Mouse (Mus musculus) CD8-positive naive resting alpha-beta T cell, adult 2 months (primary cell): Measurements from ENCODE around the gene Kcnmb1.

Experiments used
- DNase-seq, 2 experiments: peaks; one replicate each; pipeline ENCODE4 v3.0.0; 2022; ENCODE audit warnings: low read depth in 2 of 2, low spot score in 2 of 2

Gene Kcnmb1

DNA sequence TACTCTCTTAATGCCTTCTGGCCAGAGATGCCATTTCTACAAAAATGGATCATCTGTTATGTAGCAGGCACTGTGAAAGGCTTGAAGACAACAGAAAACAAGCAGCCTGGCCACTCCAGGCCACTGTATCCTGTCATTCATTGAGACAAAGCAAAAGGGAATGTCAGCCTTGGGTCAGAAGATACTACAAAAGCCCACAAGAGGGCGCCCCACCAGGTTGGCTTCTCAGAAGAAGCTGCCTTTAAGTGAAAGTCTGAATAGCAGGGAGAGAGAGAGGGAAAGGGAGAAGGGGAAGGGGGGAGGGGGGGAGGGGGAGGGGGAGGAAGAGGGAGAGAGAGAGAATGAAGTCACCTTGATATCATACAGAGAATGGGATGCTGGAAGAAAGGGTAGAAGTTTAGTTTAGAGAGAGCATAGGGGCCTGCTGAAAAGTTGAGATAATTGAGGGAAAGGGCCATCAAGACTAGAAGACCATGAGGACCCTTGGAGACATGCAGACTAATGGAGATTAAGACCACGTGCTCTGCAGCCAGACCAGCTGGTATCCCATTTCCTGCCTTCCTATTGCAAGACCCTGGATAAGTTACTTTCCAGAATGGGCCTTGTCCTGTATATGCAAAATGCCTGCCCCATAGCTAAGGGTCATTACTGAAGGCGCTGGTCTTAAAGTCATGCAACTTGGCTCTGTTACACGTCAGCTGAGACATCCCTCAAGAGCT lies 18.6 kb upstream of the Kcnmb1 start:
- peak; percentile 29 to 44 for DNase-seq

DNA sequence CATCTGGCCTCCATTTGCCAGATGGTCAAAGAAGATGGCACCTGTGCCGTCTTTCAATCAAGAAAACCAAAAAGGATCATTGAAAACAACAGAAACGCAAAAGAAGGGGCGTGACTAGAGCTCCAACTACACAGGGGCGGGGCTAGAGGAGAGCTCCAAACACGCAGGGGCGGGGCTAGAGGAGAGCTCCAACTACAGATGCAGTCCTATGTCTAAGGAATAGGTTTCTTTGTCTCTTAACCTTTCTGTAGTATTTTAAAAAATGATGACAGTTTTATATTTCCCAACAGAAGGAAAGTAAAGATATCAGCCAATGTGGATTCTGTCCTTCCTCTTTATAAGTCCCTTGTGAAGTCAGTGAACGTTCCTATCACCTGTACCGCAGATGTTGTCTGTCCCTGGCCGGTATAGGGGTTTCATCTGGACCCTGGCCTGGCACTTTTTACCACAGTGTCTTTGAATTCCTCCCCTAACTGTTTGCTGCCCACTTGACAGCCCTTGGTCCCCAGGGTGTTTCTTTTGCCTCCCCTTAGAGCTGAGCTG lies 18.0 kb upstream of the Kcnmb1 start:
- no peak for DNase-seq

DNA sequence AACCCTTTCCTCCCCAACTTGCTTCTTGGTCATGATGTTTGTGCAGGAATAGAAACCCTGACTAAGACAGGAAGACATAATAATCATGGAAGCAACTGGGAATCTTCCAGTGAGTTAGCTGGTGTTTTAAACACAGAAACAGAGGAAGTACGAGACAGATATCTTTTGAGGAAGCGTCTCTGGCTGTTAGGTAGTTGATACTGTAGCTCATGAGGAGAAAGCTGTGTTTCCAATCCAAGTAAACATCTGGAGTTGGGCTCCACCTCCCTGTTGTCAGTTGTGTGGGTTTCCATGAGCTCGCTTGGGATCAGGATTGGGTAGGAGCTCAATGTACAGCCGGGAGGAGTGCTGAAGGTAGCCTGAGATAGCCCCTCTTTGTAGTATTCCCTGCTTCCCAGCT lies 16.3 kb upstream of the Kcnmb1 start:
- DNase-seq: no peak

DNA sequence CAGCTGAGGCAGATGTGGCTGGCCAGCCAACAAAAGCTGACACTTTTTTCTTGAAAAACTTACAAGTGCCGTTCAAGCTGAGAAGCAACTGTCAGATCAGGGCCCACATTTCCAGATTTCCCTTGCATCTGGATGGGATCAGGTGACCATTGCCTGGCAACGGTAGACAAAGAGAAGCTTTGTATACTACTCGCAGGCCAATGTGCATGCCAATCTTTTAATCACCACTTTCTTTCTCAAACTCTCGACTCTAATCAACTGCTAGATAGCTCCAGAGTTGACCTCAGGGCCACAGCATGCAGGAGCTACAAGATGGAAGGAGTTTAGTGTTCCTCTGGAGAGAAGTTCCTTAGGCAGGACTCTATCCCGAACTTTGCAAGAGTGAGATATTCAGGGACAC lies 11.7 kb upstream of the Kcnmb1 start:
- DNase-seq: no peak

DNA sequence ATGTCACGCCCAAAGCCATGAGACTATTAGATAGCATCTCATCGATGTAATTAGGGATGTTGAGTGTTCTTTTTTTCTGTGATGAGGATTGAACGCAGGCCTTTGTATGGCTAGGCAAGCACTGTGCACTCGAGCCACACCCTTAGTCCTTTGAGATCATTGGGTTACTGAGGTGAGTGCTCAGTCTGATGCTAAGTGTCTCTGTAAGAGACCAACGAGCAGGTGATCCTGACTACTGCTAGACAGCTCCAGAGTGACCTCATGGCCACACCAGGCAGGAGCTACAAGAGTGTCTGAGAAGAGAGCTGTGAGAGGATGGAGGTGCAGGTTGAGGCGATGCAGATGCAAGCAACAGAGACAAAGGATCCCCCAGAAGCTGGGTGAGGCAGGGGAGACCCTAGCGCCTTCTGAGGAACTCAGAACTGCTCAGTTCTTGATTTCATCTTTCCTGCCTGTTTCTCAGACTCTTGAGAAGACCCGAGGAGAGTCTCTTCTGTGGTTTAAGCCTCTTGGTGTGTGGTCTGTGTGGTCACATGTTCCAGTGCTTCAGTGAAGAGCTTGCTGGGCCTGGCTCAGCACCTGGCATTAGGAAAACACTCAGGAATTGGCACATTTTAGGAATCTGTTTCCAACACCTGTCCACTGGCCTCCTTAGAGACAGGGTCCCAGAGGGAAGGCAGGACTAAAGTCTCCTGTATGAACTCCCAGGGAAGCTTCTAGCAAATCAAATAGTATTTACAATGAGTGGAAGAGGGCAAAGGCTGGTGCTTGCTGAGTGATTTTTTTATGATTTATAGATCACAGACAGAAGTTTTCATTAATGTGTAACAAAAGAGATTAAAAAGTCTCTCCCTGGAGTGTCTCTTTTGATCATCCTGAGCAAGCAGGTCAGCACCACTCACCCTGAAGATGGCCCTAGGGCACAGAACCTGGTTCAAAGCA lies 10.9 kb upstream of the Kcnmb1 start:
- DNase-seq: no peak

DNA sequence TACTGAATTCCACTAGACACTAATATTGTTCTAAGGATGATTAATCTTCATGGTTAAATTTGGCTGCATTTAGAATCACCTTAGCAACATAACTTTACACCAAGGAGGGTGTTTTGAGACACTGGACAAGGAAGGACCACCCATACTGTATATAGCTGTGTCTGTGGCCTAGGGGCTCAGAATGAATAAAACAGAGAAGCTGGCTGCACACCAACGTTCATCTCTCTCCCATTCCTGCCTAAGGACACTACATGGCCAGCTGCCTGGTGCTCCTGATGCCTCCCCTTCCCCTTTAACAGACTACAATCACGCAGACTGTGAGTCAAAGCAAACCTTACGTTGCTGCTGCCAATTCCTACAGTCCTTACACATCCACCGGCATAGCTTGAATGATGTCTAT lies 6.8 kb upstream of the Kcnmb1 start:
- no peak for DNase-seq

DNA sequence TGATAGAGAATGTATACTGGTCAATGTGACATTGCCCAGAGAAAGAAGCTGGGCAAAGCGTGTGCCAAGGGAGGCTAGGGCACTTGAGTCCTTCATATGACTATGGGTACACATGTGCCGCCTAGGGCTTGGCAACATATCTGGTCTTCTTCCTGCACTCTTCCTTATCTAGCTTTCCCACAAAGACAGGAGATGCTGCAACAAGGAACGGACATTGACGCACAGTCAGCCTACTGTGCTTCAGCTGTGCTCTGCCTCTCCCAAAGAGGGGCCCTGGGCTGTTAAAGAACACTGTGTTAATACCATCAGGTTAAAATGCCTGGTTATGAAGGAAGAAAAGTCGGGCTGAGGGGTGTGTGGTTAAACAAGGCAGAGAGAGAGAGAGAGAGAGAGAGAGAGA lies 6.2 kb upstream of the Kcnmb1 start:
- DNase-seq: no peak

DNA sequence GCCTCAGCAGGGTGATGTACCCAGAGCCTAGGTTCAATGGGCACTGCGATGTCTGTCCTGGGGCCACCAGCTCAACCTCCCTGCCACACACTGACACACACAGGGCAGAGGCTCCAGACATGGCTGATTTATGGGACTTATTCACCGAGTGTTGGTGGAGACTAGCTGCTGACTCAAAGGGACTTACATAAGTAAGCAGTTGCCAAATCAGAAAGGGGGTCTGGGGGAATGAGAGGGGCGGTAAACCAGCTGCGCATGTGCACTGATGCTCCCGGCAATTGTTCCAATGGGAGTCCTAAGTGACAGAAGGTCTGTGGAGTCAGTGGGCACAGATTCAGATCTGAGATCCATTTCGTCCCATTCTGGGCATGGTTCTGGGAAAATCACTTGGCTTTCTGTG lies 5.2 kb upstream of the Kcnmb1 start:
- no peak for DNase-seq

DNA sequence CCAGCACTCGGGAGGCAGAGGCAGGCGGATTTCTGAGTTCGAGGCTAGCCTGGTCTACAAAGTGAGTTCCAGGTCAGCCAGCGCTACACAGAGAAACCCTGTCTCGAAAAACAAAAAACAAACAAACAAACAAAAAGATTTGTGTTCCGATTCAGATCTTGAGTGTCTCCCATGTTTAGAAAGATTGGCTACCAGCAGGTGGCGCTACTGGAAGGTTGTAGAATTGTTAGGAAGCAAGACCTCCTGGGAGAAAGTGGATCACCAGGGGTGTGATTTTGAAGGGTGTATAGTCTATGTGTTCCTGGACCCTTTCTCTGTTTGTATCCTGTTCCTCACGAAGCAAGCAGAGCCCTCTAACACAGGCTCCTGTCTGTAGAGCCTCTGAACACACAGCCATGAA lies 4.1 kb upstream of the Kcnmb1 start:
- peak; percentile 35 to 53 for DNase-seq

DNA sequence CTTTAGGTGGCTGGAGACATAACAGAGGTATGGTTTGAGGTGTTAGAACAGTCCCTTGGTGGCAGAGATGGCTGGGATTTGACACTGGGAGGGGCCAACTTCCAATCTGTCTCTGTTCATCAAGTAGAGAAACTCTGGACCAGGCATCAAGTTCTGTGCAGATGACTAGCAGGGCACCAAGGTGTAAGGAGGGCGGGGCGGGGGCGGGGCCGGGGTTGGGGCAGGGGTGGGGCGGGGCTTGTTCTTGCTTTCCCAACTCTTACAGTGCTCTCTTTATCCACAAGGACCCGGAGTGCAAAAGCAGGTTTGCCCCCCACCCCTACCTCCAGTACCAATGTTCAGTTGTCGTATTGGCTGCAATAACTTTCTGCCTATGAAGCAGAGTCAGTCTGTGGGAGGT lies 635 bp upstream of the Kcnmb1 start:
- no peak for DNase-seq

DNA sequence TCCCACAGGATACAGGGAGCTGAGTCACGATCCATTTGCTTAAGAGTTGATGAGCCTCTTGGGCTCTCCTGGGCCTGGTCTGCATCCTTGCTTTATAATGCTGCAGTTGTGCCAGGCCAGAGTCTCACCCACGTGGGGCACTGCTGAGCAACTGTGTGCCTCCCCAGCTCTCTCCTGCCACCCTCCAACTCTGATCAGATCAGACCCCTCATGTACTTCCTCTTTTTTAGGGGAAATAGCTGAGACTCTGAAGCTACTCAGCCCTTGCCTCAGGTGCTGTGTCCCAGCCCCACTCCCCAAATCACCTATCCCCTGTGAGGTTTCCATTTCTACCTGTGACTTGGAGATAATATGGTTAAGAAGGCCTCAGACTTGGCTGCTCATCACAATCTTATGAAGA lies 2.6 kb downstream of the Kcnmb1 start:
- no peak for DNase-seq

DNA sequence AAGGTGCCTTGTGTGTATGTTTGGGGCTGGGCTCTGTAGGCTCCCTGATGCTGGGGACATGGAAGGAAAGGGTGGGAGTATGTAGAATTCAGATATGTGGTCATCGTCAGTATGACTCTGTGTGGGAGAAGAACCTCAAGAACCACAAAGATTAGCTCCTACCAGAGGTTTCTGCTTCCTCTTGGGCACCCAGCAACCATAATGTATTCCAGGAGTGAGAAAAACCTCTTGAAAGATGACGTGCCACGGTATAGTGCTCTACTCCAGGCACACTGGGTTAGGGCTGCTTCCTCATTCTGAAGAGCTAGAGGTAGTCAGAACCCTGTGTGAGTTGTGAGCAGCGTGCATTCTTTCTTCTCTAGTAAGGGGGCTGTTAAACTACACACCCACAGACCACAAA lies 4.9 kb downstream of the Kcnmb1 start:
- DNase-seq: no peak

DNA sequence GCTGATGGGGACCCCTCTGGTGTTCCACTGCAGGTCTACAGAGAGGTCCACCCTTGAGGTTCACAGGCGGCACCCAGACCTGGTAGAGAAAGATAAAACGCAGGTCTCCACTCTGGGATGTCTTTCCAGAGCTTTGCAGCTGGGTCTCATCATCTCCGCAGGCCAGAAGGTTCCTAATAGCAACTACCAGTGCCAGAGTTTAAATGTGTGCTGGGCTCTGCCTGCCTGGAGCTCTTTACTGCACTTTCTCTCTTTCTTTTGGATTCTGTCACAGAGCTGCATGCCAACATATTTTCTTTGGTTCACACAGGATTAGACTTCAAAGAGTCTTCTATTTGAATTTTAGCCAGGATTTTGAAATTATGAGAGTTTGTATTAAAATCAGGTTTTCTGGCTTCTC lies 6.4 kb downstream of the Kcnmb1 start:
- DNase-seq: no peak

DNA sequence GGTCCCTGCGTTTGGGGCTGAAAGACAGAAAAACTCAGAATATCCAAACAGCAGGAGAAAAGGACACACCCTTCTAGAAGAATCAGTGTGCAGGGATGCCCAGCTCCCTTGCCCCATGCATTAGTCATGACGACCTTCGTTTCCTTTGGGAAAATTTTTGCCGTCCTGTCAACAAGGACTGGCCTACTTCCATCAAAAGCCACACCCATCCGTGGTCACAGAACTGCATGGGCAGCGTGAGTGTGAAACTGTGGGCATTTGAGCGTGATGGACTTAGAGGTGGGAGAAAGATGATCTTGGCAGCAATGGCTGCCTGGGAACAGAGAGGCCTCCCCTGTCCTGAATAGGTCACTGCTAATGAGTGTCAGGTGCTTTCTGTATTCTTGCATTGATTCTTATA lies 9.3 kb downstream of the Kcnmb1 start:
- no peak for DNase-seq

DNA sequence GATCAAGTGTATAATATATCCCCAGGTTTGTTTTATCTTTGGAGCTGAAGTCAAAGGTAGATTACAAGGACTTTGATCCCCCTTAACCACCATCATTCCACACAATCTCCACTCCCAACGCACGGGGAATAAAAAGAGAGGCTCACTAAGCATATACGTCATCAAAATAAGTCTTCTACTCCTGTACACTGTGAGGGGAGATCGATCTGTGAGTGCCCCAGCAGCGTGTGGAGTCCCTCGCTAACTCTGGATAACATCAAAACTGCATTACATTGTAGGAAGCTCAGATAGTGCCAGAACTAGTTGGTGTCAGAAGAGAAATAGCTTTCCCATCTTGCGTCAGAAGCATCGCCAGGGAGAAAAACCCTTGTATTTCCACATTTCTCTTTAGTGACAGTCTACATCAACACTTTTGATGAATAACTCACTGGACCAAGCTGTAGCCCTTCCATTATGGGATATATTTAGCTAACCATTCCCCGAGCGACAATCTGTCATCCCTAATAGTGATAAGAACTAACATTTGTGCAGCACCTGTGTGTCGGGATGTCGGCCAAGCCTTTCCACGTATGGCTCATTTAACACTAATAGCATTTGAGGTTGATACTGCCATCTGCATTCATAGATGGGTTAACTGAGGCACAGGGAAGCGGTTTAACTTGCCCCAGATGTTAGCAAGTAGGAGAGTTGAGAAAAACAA lies 11.7 kb downstream of the Kcnmb1 start:
- no peak for DNase-seq

DNA sequence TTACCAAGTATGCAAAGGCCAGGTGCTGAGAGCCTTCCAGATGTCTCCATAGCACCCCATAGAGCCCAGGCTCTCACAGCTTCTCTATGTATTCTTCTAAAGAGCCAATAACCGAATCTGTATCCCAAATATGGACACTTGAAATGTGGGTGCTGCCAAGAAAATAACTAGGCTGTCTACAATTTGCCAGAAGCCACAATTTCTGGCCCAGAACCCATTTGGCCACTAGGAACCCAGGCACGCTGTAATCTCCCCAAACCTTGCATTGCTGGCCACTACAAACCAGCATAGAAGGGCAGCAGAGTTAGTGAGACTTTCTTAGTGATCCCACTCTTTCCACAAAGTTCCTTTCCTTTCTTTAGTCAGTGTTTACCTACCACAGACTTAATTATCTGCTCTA lies 12.3 kb downstream of the Kcnmb1 start:
- DNase-seq: no peak

DNA sequence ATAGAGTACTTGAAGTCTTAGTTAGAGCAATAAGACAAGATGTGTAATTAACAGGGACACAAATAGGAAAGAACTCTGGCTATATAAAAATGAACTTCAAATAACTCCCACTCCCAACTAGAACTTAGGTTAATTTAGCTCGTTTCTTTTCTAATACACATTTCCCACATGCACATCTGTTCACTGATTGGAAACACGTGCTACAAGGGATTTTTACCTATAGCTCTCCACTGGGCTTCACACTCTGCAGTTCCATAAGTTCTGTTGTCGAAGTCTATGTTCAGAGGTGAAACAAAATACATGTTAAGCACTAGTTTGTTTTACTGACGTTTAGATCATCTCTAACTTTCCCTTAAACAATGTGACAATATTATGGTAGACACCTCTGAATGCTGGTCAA lies 17.3 kb downstream of the Kcnmb1 start:
- no peak for DNase-seq

DNA sequence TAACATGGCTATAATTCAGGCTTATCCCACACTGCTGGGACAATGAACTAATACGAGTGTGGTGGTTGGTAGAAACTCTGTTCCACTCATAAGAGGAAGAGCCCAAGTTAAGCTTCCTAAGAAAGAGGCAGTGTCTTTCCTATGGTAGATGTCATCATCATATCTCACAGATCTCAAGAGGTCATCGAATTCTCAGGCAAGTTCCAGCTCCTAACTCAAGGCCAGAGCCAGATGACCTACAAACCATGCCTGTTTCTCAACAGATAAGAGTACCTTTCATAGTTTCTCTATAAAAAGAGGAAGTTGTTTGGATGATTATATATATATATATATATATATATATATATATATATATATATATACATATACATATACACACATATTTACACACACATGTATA lies 23.7 kb downstream of the Kcnmb1 start:
- no peak for DNase-seq

DNA sequence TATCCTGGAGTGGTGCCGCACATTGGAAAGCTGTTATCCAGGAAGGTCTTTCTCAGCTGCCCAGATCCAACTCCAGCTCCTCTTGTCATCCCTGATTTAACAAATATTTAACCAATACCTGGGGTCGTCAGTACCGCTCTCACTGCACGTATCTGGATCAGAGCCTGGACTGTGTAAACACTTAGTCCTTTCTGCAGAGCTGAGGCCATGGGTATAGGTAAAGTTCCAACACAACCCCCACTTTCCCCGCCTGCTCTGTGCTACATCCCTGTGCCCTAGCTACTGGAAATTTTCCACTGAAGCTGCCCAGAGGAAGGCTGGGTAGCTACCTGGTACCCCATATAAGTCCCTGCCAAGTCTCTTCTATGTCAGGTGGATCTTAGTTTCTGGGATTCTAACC lies 27.2 kb downstream of the Kcnmb1 start:
- DNase-seq: no peak

DNA sequence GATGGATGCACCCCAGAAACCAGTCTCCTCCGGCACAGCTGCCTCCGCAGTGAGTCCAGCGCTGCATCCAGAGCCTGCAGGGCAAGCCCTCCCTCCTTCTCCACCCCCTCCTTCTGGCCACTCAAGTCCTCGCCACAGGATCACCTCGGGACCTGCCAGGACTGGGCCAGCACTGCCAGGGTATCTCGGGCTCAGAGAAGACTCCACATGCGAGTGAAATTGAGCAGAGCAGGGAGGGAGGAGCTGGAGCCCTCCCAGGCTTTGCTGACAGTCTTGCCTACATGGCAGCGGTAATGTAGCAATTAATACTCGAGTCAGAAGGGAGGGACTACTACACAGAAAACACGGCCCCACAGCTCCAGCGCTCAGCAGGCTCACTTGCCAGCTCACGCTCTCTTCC lies 30.1 kb downstream of the Kcnmb1 start, which contains the start of gene Kcnip1:
Gene Kcnip1 (minus strand): TSS at position 215 of the 400 bp plus-strand sequence.
- no peak for DNase-seq

DNA sequence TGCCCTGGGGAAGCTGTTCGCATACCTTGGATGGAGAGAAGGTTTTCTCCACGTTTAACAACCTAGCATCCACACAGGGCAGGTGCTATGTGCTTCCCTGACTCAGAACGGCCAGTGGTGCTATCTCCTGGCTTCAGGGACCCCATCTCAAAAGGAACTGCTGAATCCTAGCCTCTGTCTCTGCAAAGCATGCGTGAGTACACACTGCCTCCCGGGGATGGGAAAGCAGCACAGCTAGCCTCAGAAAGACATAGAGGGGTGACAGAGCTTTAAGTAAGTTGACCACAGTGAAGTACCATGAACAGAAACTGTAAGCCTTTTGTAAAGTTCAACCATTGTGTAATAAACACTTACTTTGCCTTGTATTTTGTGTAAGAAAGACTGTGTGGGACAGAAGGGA lies 30.7 kb downstream of the Kcnmb1 start:
- DNase-seq: no peak

DNA sequence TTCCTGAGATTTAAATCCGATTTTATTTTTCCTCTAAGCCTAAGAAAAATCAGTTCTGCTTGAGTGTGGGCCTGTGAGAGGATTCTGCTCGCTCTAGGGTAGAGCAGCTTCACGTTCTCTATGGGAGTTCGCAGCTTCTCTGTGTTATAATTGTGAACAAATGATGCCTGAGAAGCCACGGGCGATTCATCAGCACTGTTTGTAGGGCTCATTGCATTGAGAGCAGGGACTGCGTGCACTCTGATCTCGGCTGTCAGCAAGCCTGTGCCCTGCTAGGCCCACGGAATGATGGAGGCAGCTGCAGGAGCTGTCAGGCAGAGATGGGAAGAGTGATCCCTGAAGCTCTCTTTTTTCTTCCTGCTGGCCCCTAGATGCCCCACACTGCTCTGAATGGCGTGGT lies 35.4 kb downstream of the Kcnmb1 start:
- DNase-seq: no peak
